Mouse (Mus musculus) left cerebral cortex, postnatal 25 days (tissue): ENCODE results near the gene Tmprss3. TPM values are rescaled to one million over a fixed set of nuclear protein-coding genes. Genes with fewer than 3 reads are reported as not detected.
A peak's percentile ranks its signal among the peaks of the same experiment; 100 is the strongest.

ENCODE experiments used
- DNase-seq, 2 experiments: peaks; one replicate each; pipeline ENCODE4 v3.0.0; 2022; ENCODE audit warnings: low spot score in 2 of 2, mixed read lengths in 1 of 2
- intact Hi-C: fragments of 180-260 bp; cut with DNase I; formaldehyde crosslinking; loops from one replicate; pipeline ENCODE4 v1.15.1; 2025
- total RNA-seq, 2 experiments: library from RNA; stranded (reverse); gene quantifications; 2 replicates each; pipeline ENCODE4 v1.2.3; 2021

Tmprss3 gene
- total RNA-seq, 2 experiments from 2014 or later, result 0.14 TPM; not detected in 1

- no peak for DNase-seq
- intact Hi-C loops, result no loop called here
These were observed 9.1 kb upstream of the Tmprss3 start, which contains the start of gene Ubash3a for GRCm38 (mm10) chr17:31207771-31208334. Ubash3a (plus strand) TSS chr17:31207873.

- DNase-seq, result no peak
- intact Hi-C loops, result no loop called here
These were observed 2.5 kb downstream of the Tmprss3 start for GRCm38 (mm10) chr17:31196283-31196682.

- DNase-seq, result no peak
These were observed 3.6 kb downstream of the Tmprss3 start for GRCm38 (mm10) chr17:31195207-31195606.

GRCm38 (mm10) chr17:31193360-31193759 lies 5.4 kb downstream of the Tmprss3 start:
- DNase-seq, result no peak
- intact Hi-C loops, result no loop called here

More at GRCm38 (mm10) chr17:31195207-31195606, 3.6 kb downstream of the Tmprss3 start:
- intact Hi-C loops, result no loop called here

GRCm38 (mm10) chr17:31192663-31193062 lies 6.1 kb downstream of the Tmprss3 start:
- DNase-seq, result no peak
- intact Hi-C loops, result no loop called here

GRCm38 (mm10) chr17:31191825-31192224 lies 7.0 kb downstream of the Tmprss3 start:
- no peak for DNase-seq
- intact Hi-C loops, result no loop called here

- DNase-seq, result peak; percentile 63 to 80
- intact Hi-C loops, result loop anchor here (1.0 to 2.0 kb wide), 2 partner anchors 49 to 177 kb away; no protein-coding TSS in a partner anchor
These were observed 11.4 kb downstream of the Tmprss3 start for GRCm38 (mm10) chr17:31187370-31187769.

- no peak for DNase-seq
- intact Hi-C loops, result no loop called here
These were observed 14.3 kb downstream of the Tmprss3 start for GRCm38 (mm10) chr17:31184269-31184990.

- DNase-seq, result peak; percentile 24 to 65
- intact Hi-C loops, result no loop called here
These were observed 15.4 kb downstream of the Tmprss3 start for GRCm38 (mm10) chr17:31183180-31183974.

GRCm38 (mm10) chr17:31181490-31181889 lies 17.3 kb downstream of the Tmprss3 start:
- intact Hi-C loops, result no loop called here
- no peak for DNase-seq

- DNase-seq, result no peak
- intact Hi-C loops, result no loop called here
These were observed 22.5 kb downstream of the Tmprss3 start for GRCm38 (mm10) chr17:31176321-31176720.

GRCm38 (mm10) chr17:31169796-31170195 lies 29.0 kb downstream of the Tmprss3 start:
- intact Hi-C loops, result no loop called here
- no peak for DNase-seq

- DNase-seq, result no peak
- intact Hi-C loops, result no loop called here
These were observed 33.6 kb downstream of the Tmprss3 start, which contains the start of gene Tff1 for GRCm38 (mm10) chr17:31165127-31165526. Tff1 (minus strand) TSS chr17:31165277.

- DNase-seq, result no peak
- intact Hi-C loops, result no loop called here
These were observed 35.0 kb downstream of the Tmprss3 start for GRCm38 (mm10) chr17:31163821-31164220.

GRCm38 (mm10) chr17:31162607-31163006 lies 36.2 kb downstream of the Tmprss3 start:
- DNase-seq, result no peak
- intact Hi-C loops, result no loop called here

GRCm38 (mm10) chr17:31160291-31160690 lies 38.5 kb downstream of the Tmprss3 start:
- intact Hi-C loops, result no loop called here
- no peak for DNase-seq

- no peak for DNase-seq
- intact Hi-C loops, result no loop called here
These were observed 40.9 kb downstream of the Tmprss3 start for GRCm38 (mm10) chr17:31157921-31158320.

GRCm38 (mm10) chr17:31153785-31154184 lies 45.0 kb downstream of the Tmprss3 start:
- intact Hi-C loops, result no loop called here
- no peak for DNase-seq

- intact Hi-C loops, result no loop called here
These were observed 45.7 kb downstream of the Tmprss3 start for GRCm38 (mm10) chr17:31152966-31153499.

GRCm38 (mm10) chr17:31152512-31152911 lies 46.3 kb downstream of the Tmprss3 start:
- no peak for DNase-seq
- intact Hi-C loops, result no loop called here

More at GRCm38 (mm10) chr17:31152966-31153499, 45.7 kb downstream of the Tmprss3 start:
- DNase-seq, result no peak
